8 mouse cellular contexts compared by ENCODE assay signal in the genomic region with DNA sequence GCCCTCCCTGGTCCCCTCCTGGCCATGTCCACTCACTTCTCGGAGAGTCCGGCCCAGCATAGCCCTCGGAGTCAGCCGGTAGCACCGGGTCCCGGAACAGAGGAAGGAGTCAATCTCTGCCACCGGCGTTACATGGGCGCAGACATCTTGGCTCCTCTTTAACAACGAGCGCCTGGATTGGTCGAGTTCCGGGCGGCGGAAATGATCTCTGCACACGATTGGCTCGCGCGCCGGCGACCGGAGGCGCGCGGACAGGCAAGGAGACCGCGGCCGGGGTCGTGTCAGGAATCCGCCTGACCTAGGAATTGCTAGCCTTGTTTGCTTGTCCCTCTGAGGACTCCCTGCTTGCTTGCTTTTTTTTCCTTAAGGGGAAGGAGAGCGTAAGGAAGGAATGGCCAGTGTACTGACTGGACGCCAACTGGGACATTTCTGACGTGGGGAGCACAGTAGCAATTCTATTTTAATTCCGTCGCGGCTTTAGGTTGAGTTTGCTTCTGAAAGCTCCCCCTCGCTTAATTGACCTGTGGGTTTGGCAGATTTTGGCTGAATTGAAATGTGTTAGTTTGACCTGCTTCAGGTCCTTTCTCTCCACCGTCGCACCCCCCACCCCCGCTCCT. TPM values are rescaled to one million over a fixed set of nuclear protein-coding genes. Genes with fewer than 3 reads are reported as not detected.
DNase-seq lines count a peak whose midpoint lies in the region; ATAC-seq lines count a peak whose summit lies in the region.

A gene (minus strand): TSS at position 168 of the 617 bp plus-strand sequence.
A gene (plus strand): TSS at position 230 of the 617 bp plus-strand sequence.

- H3K4me1 ChIP-seq in hindbrain, embryonic 16.5 days (ENCODE audit: control insufficient read depth, insufficient read depth, low read depth, low read length) = peaks cover 11% of the 10 kb centered on the region

- WGBS in hindbrain, embryonic 16.5 days = 0% methylated on average over 37 of the region's 40 CpGs
- 2% methylated on average over 38 of the region's 40 CpGs for WGBS in macrophage (ENCODE audit: missing documents)

- peak within 1 kb of the TSS; percentile 81 for H3K27ac ChIP-seq in hindbrain, embryonic 16.5 days (ENCODE audit: low read depth, low read length)
- H3K27ac ChIP-seq in macrophage = peak within 1 kb of the TSS; percentile 55

- no peaks in the 10 kb centered on the region for H3K27me3 ChIP-seq in hindbrain, embryonic 16.5 days (replicated peaks; ENCODE audit: control insufficient read depth, insufficient read depth, low read length)

- H3K4me3 ChIP-seq in hindbrain, embryonic 16.5 days (ENCODE audit: low read length) = peak within 1 kb of the TSS; percentile 79
- peak within 1 kb of the TSS; percentile 90 for H3K4me3 ChIP-seq in macrophage (ENCODE audit: inconsistent target)

- no peaks in the 10 kb centered on the region for H3K9me3 ChIP-seq in hindbrain, embryonic 16.5 days (ENCODE audit: control insufficient read depth, low read length)

- H3K9ac ChIP-seq in hindbrain, embryonic 16.5 days (ENCODE audit: low read depth, low read length) = peak within 1 kb of the TSS; percentile 80

- peak within 1 kb of the TSS; percentile 85 for H3K4me2 ChIP-seq in hindbrain, embryonic 16.5 days (ENCODE audit: low read length)

- ATAC-seq in hindbrain, embryonic 16.5 days = peak; percentile 99

- peaks cover 10% of the 10 kb centered on the region; the same call in 1 of the 2 replicates for H3K79me2 ChIP-seq in macrophage (ENCODE audit: inconsistent target)

- DNase-seq in WW6 (ENCODE audit: low read depth, low spot score) = peak; percentile 76
- peak; percentile 94 to 96 for DNase-seq in cerebellum, postnatal 4 days (ENCODE audit: low spot score in 2 of 2)
- peak; percentile 95 for DNase-seq in gastrocnemius, adult 18-20 months (ENCODE audit: low spot score)
- peak; percentile 91 to 96 for DNase-seq in left cerebral cortex, adult 18-20 months (ENCODE audit: low spot score in 2 of 2)
- DNase-seq in right cerebral cortex, adult 18-20 months = peak; percentile 95
- peak; percentile 82 for DNase-seq in urinary bladder, postnatal 10 days (ENCODE audit: low spot score)

- H3K36me3 ChIP-seq in hindbrain, embryonic 16.5 days (ENCODE audit: control insufficient read depth, insufficient read depth, low read length) = no peaks in the 10 kb centered on the region
- no peaks in the 10 kb centered on the region for H3K36me3 ChIP-seq in macrophage (ENCODE audit: inconsistent target)

RNA-seq across cellular contexts. Expression of the first gene that starts in this region (rescaled TPM):
- 10 to 100 TPM; 13.9 to 17.4 TPM for total RNA-seq in gastrocnemius, adult 18-20 months (2021)
- polyA plus RNA-seq in hindbrain, embryonic 16.5 days (2015; fragmentation: Nextera tagmentation; extraction: Ambion mirVana) = 22.8 and 26.1 TPM in 2 replicates
- 10 to 100 TPM; 12.8 TPM for total RNA-seq in left cerebral cortex, adult 18-20 months (2021)
- total RNA-seq in macrophage (2018; cell fraction: chromatin; rRNA removed) = 10 to 100 TPM in 22 of 26 experiments, 1 to 10 TPM in 4; 6.0 to 39.6 (median 21.6) TPM
- 1 to 10 TPM; 2.0 to 9.8 (median 6.1) TPM for total RNA-seq in macrophage (2018; cell fraction: cytosol; rRNA removed)
- total RNA-seq in macrophage (2018; cell fraction: nucleus; rRNA removed) = 10 to 100 TPM in 19 of 26 experiments, 1 to 10 TPM in 7; 3.7 to 42.0 (median 18.5) TPM
- 3.5 to 10.0 TPM (median 6.6 TPM) in 3 replicates for polyA plus RNA-seq in macrophage (2018)

RNA-seq across cellular contexts. Expression of the second gene that starts in this region (rescaled TPM):
- total RNA-seq in gastrocnemius, adult 18-20 months (2021) = 10 to 100 TPM; 24.9 to 28.0 TPM
- polyA plus RNA-seq in hindbrain, embryonic 16.5 days (2015; fragmentation: Nextera tagmentation; extraction: Ambion mirVana) = 16.0 and 16.4 TPM in 2 replicates
- total RNA-seq in left cerebral cortex, adult 18-20 months (2021) = 10 to 100 TPM; 13.4 to 15.4 TPM
- 10 to 100 TPM in 23 of 26 experiments, 1 to 10 TPM in 3; 7.8 to 44.0 (median 25.9) TPM for total RNA-seq in macrophage (2018; cell fraction: chromatin; rRNA removed)
- total RNA-seq in macrophage (2018; cell fraction: cytosol; rRNA removed) = 10 to 100 TPM in 5 of 26 experiments, 1 to 10 TPM in 21; 5.5 to 10.9 (median 8.8) TPM
- total RNA-seq in macrophage (2018; cell fraction: nucleus; rRNA removed) = 10 to 100 TPM in 23 of 26 experiments, 1 to 10 TPM in 3; 8.5 to 39.3 (median 22.6) TPM
- polyA plus RNA-seq in macrophage (2018) = 6.6 to 13.1 TPM (median 7.9 TPM) in 3 replicates

Comparison
In these comparisons a context has a peak if more than half of its experiments do, and no peak if none do; other contexts are left out.
1. Peak in every context shown above with its lines: DNase-seq, ATAC-seq, H3K4me3 ChIP-seq and H3K27ac ChIP-seq.